Mouse (Mus musculus): ENCODE results near the gene Lsg1. TPM values are rescaled to one million over a fixed set of nuclear protein-coding genes. Genes with fewer than 3 reads are reported as not detected.

Gene Lsg1
- polyA plus RNA-seq, 1 experiment from 2014 or later, result 55.1 TPM

GRCm38 (mm10) chr16:30595356-30595755, 8.0 kb upstream of the Lsg1 start:
- 0 out of 2 replicates have a peak, but pooled peaks cover 2% of the 10 kb centered on the region for H3K27me3 ChIP-seq (ENCODE audit: control insufficient read depth, insufficient read depth, low read depth, low read length)
- 38% methylated on average over 3 of the region's 3 CpGs for WGBS
- no peak overlapping the region for H3K4me3 ChIP-seq (ENCODE audit: low read length)

GRCm38 (mm10) chr16:30591990-30592389, 4.6 kb upstream of the Lsg1 start:
- peaks cover 9% of the 10 kb centered on the region for H3K4me1 ChIP-seq (replicated peaks; ENCODE audit: control insufficient read depth, insufficient read depth, low read length)
- no peaks in the 10 kb centered on the region for H3K9me3 ChIP-seq (ENCODE audit: control insufficient read depth, low read length)
- H3K36me3 ChIP-seq (ENCODE audit: control insufficient read depth, insufficient read depth, low read length), result no peaks in the 10 kb centered on the region
- ATAC-seq (ENCODE audit: low read depth), result no peak
- 39% methylated on average over 3 of the region's 3 CpGs for WGBS
- H3K27ac ChIP-seq (ENCODE audit: low read length), result no peak overlapping the region
- no peak overlapping the region for H3K4me2 ChIP-seq (ENCODE audit: low read depth, low read length)
- H3K9ac ChIP-seq (ENCODE audit: low read length), result no peak overlapping the region
- H3K4me3 ChIP-seq (ENCODE audit: low read length), result no peak overlapping the region
- H3K27me3 ChIP-seq (ENCODE audit: control insufficient read depth, insufficient read depth, low read depth, low read length), result 0 out of 2 replicates have a peak, but pooled peaks cover 2% of the 10 kb centered on the region

More at GRCm38 (mm10) chr16:30595356-30595755, 8.0 kb upstream of the Lsg1 start:
- no peak for ATAC-seq (ENCODE audit: low read depth)
- H3K9ac ChIP-seq (ENCODE audit: low read length), result no peak overlapping the region
- no peaks in the 10 kb centered on the region for H3K36me3 ChIP-seq (ENCODE audit: control insufficient read depth, insufficient read depth, low read length)
- H3K27ac ChIP-seq (ENCODE audit: low read length), result no peak overlapping the region
- no peak overlapping the region for H3K4me2 ChIP-seq (ENCODE audit: low read depth, low read length)
- no peaks in the 10 kb centered on the region for H3K9me3 ChIP-seq (ENCODE audit: control insufficient read depth, low read length)
- peaks cover 9% of the 10 kb centered on the region for H3K4me1 ChIP-seq (replicated peaks; ENCODE audit: control insufficient read depth, insufficient read depth, low read length)

GRCm38 (mm10) chr16:30590264-30591209, 3.1 kb upstream of the Lsg1 start:
- Histone ChIP-seq H3K27ac (ENCODE audit: low read length) (no peak overlapping the region), H3K36me3 (ENCODE audit: control insufficient read depth, insufficient read depth, low read length) (no peaks in the 10 kb centered on the region), H3K9ac (ENCODE audit: low read length) (no peak overlapping the region), H3K4me1 (replicated peaks; ENCODE audit: control insufficient read depth, insufficient read depth, low read length) (peaks cover 7% of the 10 kb centered on the region; the same call in 1 of the 2 replicates), H3K9me3 (ENCODE audit: control insufficient read depth, low read length) (no peaks in the 10 kb centered on the region), H3K4me2 (ENCODE audit: low read depth, low read length) (no peak overlapping the region), H3K4me3 (ENCODE audit: low read length) (no peak overlapping the region), H3K27me3 (ENCODE audit: control insufficient read depth, insufficient read depth, low read depth, low read length) (0 out of 2 replicates have a peak, but pooled peaks cover 2% of the 10 kb centered on the region)
- WGBS, result 31% methylated on average over 7 of the region's 7 CpGs
- no peak for ATAC-seq (ENCODE audit: low read depth)

GRCm38 (mm10) chr16:30586935-30587493, 378 bp downstream of the Lsg1 start:
- peak overlapping the region; percentile 97 for H3K4me2 ChIP-seq (ENCODE audit: low read depth, low read length)
- 2% methylated on average over 19 of the region's 19 CpGs for WGBS
- no peak for ATAC-seq (ENCODE audit: low read depth)
- H3K27ac ChIP-seq (ENCODE audit: low read length), result peak overlapping the region; percentile 48
- H3K9ac ChIP-seq (ENCODE audit: low read length), result peak overlapping the region; percentile 82
- H3K27me3 ChIP-seq (ENCODE audit: control insufficient read depth, insufficient read depth, low read depth, low read length), result no peaks in the 10 kb centered on the region
- peak overlapping the region; percentile 81 for H3K4me3 ChIP-seq (ENCODE audit: low read length)
- H3K4me1 ChIP-seq (replicated peaks; ENCODE audit: control insufficient read depth, insufficient read depth, low read length), result peaks cover 7% of the 10 kb centered on the region; the same call in 1 of the 2 replicates
- H3K36me3 ChIP-seq (ENCODE audit: control insufficient read depth, insufficient read depth, low read length), result peaks cover 22% of the 10 kb centered on the region
- H3K9me3 ChIP-seq (ENCODE audit: control insufficient read depth, low read length), result no peaks in the 10 kb centered on the region

- no peak overlapping the region for H3K4me3 ChIP-seq (ENCODE audit: low read length)
- no peaks in the 10 kb centered on the region for H3K4me1 ChIP-seq (replicated peaks; ENCODE audit: control insufficient read depth, insufficient read depth, low read length)
- no peak for ATAC-seq (ENCODE audit: low read depth)
- H3K9me3 ChIP-seq (ENCODE audit: control insufficient read depth, low read length), result no peaks in the 10 kb centered on the region
- no peak overlapping the region for H3K27ac ChIP-seq (ENCODE audit: low read length)
- no peaks in the 10 kb centered on the region for H3K27me3 ChIP-seq (ENCODE audit: control insufficient read depth, insufficient read depth, low read depth, low read length)
- WGBS, result 87% methylated on average over 5 of the region's 5 CpGs
- H3K9ac ChIP-seq (ENCODE audit: low read length), result no peak overlapping the region
- peaks cover 66% of the 10 kb centered on the region for H3K36me3 ChIP-seq (ENCODE audit: control insufficient read depth, insufficient read depth, low read length)
- no peak overlapping the region for H3K4me2 ChIP-seq (ENCODE audit: low read depth, low read length)
Measured at GRCm38 (mm10) chr16:30580765-30581164, 6.6 kb downstream of the Lsg1 start.

DNA sequence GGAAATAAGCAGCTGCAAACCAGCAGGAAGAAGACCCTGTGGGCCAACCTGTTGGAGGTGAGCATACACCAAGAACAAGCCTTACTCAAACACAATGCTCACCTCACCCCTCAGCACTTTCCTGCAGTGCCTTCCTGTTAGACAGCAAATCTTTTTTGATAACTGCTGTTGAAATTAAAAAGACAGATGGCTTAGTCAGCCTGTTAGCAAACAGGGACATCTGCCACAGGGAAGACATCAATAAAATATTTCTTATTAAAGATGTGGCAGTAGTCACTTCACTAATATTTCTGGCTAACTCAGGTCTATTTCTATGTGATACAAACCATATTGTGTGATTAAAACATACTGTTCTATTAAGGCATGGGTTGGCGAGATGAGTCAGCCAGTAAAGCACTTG, 11.0 kb downstream of the Lsg1 start:
- Histone ChIP-seq H3K4me2 (ENCODE audit: low read depth, low read length) (no peak overlapping the region), H3K9me3 (ENCODE audit: control insufficient read depth, low read length) (no peaks in the 10 kb centered on the region), H3K27me3 (ENCODE audit: control insufficient read depth, insufficient read depth, low read depth, low read length) (no peaks in the 10 kb centered on the region), H3K36me3 (ENCODE audit: control insufficient read depth, insufficient read depth, low read length) (peaks cover 59% of the 10 kb centered on the region), H3K4me3 (ENCODE audit: low read length) (no peak overlapping the region), H3K27ac (ENCODE audit: low read length) (no peak overlapping the region), H3K4me1 (replicated peaks; ENCODE audit: control insufficient read depth, insufficient read depth, low read length) (no peaks in the 10 kb centered on the region), H3K9ac (ENCODE audit: low read length) (no peak overlapping the region)
- ATAC-seq (ENCODE audit: low read depth), result no peak
- WGBS, result 83% methylated on average over 1 of the region's 1 CpGs

DNA sequence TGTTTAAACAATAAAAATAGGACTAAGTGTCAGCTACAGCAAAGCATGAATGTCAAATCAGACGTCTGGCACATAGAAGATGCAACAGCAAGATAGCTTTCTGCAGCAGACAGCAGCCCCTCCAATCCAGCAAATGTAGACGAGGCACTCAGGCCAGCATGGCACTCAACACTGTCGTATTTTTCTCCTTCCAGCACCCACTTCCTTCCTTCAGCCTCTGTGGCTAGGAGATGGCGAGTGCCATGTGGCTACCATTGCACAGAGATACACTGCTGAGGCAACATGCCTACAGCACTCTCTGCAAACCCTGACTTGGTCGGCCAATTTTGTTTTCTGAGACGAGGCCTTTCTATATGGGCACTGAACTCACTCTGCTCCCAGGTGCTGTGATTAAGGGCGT, 11.6 kb downstream of the Lsg1 start:
- no peak for ATAC-seq (ENCODE audit: low read depth)
- no peak overlapping the region for H3K4me2 ChIP-seq (ENCODE audit: low read depth, low read length)
- 82% methylated on average over 7 of the region's 7 CpGs for WGBS

GRCm38 (mm10) chr16:30572239-30572638, 15.2 kb downstream of the Lsg1 start:
- 56% methylated on average over 4 of the region's 4 CpGs for WGBS

More for the DNA sequence above, 11.6 kb downstream of the Lsg1 start:
- H3K9ac ChIP-seq (ENCODE audit: low read length), result no peak overlapping the region
- H3K4me3 ChIP-seq (ENCODE audit: low read length), result no peak overlapping the region
- H3K27me3 ChIP-seq (ENCODE audit: control insufficient read depth, insufficient read depth, low read depth, low read length), result no peaks in the 10 kb centered on the region
- H3K9me3 ChIP-seq (ENCODE audit: control insufficient read depth, low read length), result no peaks in the 10 kb centered on the region
- H3K36me3 ChIP-seq (ENCODE audit: control insufficient read depth, insufficient read depth, low read length), result peaks cover 58% of the 10 kb centered on the region
- no peak overlapping the region for H3K27ac ChIP-seq (ENCODE audit: low read length)
- H3K4me1 ChIP-seq (replicated peaks; ENCODE audit: control insufficient read depth, insufficient read depth, low read length), result no peaks in the 10 kb centered on the region

GRCm38 (mm10) chr16:30571378-30571777, 16.0 kb downstream of the Lsg1 start:
- Histone ChIP-seq H3K9me3 (ENCODE audit: control insufficient read depth, low read length) (no peaks in the 10 kb centered on the region), H3K4me2 (ENCODE audit: low read depth, low read length) (no peak overlapping the region), H3K27me3 (ENCODE audit: control insufficient read depth, insufficient read depth, low read depth, low read length) (no peaks in the 10 kb centered on the region), H3K27ac (ENCODE audit: low read length) (no peak overlapping the region), H3K36me3 (ENCODE audit: control insufficient read depth, insufficient read depth, low read length) (peaks cover 66% of the 10 kb centered on the region), H3K4me1 (replicated peaks; ENCODE audit: control insufficient read depth, insufficient read depth, low read length) (no peaks in the 10 kb centered on the region), H3K9ac (ENCODE audit: low read length) (no peak overlapping the region), H3K4me3 (ENCODE audit: low read length) (no peak overlapping the region)
- 93% methylated on average over 5 of the region's 5 CpGs for WGBS
- no peak for ATAC-seq (ENCODE audit: low read depth)

More at GRCm38 (mm10) chr16:30572239-30572638, 15.2 kb downstream of the Lsg1 start:
- Histone ChIP-seq H3K4me1 (replicated peaks; ENCODE audit: control insufficient read depth, insufficient read depth, low read length) (no peaks in the 10 kb centered on the region), H3K9me3 (ENCODE audit: control insufficient read depth, low read length) (no peaks in the 10 kb centered on the region), H3K4me2 (ENCODE audit: low read depth, low read length) (no peak overlapping the region), H3K4me3 (ENCODE audit: low read length) (no peak overlapping the region), H3K27ac (ENCODE audit: low read length) (no peak overlapping the region), H3K9ac (ENCODE audit: low read length) (no peak overlapping the region), H3K27me3 (ENCODE audit: control insufficient read depth, insufficient read depth, low read depth, low read length) (no peaks in the 10 kb centered on the region), H3K36me3 (ENCODE audit: control insufficient read depth, insufficient read depth, low read length) (peaks cover 62% of the 10 kb centered on the region)
- ATAC-seq (ENCODE audit: low read depth), result no peak
